Mouse (Mus musculus) CH12.LX (cell line): ENCODE measurements around the gene Prkd3.

Experiments
- CTCF ChIP-seq, 2 experiments: IDR thresholded peaks in 1 of 2; conservative IDR thresholded peaks in 1 of 2; 2 replicates each; pipeline ENCODE4 v1.5.1; 2011 to 2012; ENCODE audit warnings: low read depth in 2 of 2, low read length in 2 of 2, improper control_type of control experiment in 1 of 2, inconsistent platforms in 1 of 2, mild to moderate bottlenecking in 1 of 2, moderate library complexity in 1 of 2
- ZNF384 ChIP-seq: IDR thresholded peaks from 2 replicates; pipeline ENCODE4 v1.6.1; 2012; ENCODE audit warnings: low read depth, low read length, improper control_type of control experiment, inconsistent platforms

- TF ChIP-seq CTCF (conservative IDR thresholded peaks at IDR 0.05 in 1 of 2, IDR thresholded peaks at IDR 0.05 in 1 of 2; ENCODE audit: low read depth in 2 of 2, low read length in 2 of 2) (no peak), ZNF384 (no peak)
These were observed 21.4 kb downstream of the Prkd3 start for GRCm38 (mm10) chr17:78999189-78999588.
